ENCODE assay signal across 8 mouse cellular contexts in the genomic region with DNA sequence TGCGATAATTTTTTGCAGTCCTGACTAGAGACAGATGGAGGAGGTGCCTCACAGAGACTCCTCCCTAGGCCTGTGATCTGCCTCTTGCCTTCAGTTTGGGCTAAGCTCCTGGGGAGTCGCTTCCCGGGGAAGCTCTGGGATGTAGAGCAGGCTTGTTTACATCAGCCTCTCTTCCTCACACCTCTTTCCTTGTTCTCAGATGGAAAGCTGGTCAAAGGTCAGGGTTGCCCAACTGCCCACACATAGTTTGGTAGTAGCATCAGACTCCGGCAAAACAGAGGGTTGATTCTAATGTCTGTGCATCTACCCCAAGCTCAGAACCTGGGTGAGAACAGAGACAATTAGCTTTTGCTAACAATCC.
DNase-seq lines count a peak whose midpoint lies in the region; ATAC-seq and TF ChIP-seq lines count a peak whose summit lies in the region.

No protein-coding gene starts in this region.

- DNase-seq in liver, adult 2 months (ENCODE audit: extremely low read depth, low read depth, low spot score) = peak; percentile 31
- no peak for DNase-seq in liver
- peak; percentile 11 for DNase-seq in forebrain, embryonic 14.5 days (ENCODE audit: low spot score)
- DNase-seq in thymus, postnatal 25 days = no peak
- no peak for DNase-seq in left cerebral cortex, postnatal 14 days (ENCODE audit: low spot score in 2 of 2)

- H3K4me3 ChIP-seq in liver, adult 2 months (ENCODE audit: insufficient read depth, low read depth, low read length) = no peak overlapping the region
- H3K4me3 ChIP-seq in forebrain, embryonic 14.5 days (ENCODE audit: low read depth, low read length) = no peak overlapping the region
- H3K4me3 ChIP-seq in hindbrain, embryonic 16.5 days (ENCODE audit: low read length) = no peak overlapping the region
- no peak overlapping the region for H3K4me3 ChIP-seq in liver, embryonic 16.5 days (ENCODE audit: low read depth, low read length)
- H3K4me3 ChIP-seq in stomach, embryonic 16.5 days (replicated peaks; ENCODE audit: low read length) = no peak overlapping the region

- H3K9ac ChIP-seq in liver, adult 2 months (ENCODE audit: low read depth, low read length) = no peak overlapping the region
- no peak overlapping the region for H3K9ac ChIP-seq in forebrain, embryonic 14.5 days (ENCODE audit: low read length)
- no peak overlapping the region for H3K9ac ChIP-seq in hindbrain, embryonic 16.5 days (ENCODE audit: low read depth, low read length)
- H3K9ac ChIP-seq in liver, embryonic 16.5 days (ENCODE audit: low read depth, low read length) = no peak overlapping the region
- H3K9ac ChIP-seq in stomach, embryonic 16.5 days (ENCODE audit: low read length) = no peak overlapping the region

- TF ChIP-seq POLR2A in liver, adult 2 months (IDR thresholded peaks at IDR 0.05; ENCODE audit: extremely low read depth, insufficient read depth, low read length) = no peak

- no peaks in the 10 kb centered on the region for H3K9me3 ChIP-seq in forebrain, embryonic 14.5 days (replicated peaks; ENCODE audit: control insufficient read depth, low read length)
- H3K9me3 ChIP-seq in hindbrain, embryonic 16.5 days (ENCODE audit: control insufficient read depth, low read length) = no peaks in the 10 kb centered on the region
- H3K9me3 ChIP-seq in liver, embryonic 16.5 days (replicated peaks; ENCODE audit: control insufficient read depth, low read length) = no peaks in the 10 kb centered on the region
- H3K9me3 ChIP-seq in stomach, embryonic 16.5 days (replicated peaks; ENCODE audit: control insufficient read depth, low read length) = no peaks in the 10 kb centered on the region

- no peak overlapping the region for H3K27ac ChIP-seq in liver, adult 2 months (replicated peaks; ENCODE audit: insufficient read depth, low read depth, low read length)
- H3K27ac ChIP-seq in forebrain, embryonic 14.5 days (ENCODE audit: low read depth, low read length) = no peak overlapping the region
- H3K27ac ChIP-seq in hindbrain, embryonic 16.5 days (ENCODE audit: low read depth, low read length) = peak overlapping the region; percentile 26
- H3K27ac ChIP-seq in liver, embryonic 16.5 days (ENCODE audit: low read length) = no peak overlapping the region
- peak overlapping the region; percentile 95 for H3K27ac ChIP-seq in stomach, embryonic 16.5 days (ENCODE audit: low read length)

- H3K27me3 ChIP-seq in liver, adult 2 months (ENCODE audit: control insufficient read depth, insufficient read depth, low read length) = no peaks in the 10 kb centered on the region
- no peaks in the 10 kb centered on the region for H3K27me3 ChIP-seq in forebrain, embryonic 14.5 days (replicated peaks; ENCODE audit: control insufficient read depth, insufficient read depth, low read length)
- no peaks in the 10 kb centered on the region for H3K27me3 ChIP-seq in hindbrain, embryonic 16.5 days (replicated peaks; ENCODE audit: control insufficient read depth, insufficient read depth, low read length)
- H3K27me3 ChIP-seq in liver, embryonic 16.5 days (ENCODE audit: control insufficient read depth, insufficient read depth, low read depth, low read length) = no peaks in the 10 kb centered on the region
- H3K27me3 ChIP-seq in stomach, embryonic 16.5 days (ENCODE audit: control insufficient read depth, insufficient read depth, low read length) = no peaks in the 10 kb centered on the region

- no peaks in the 10 kb centered on the region for H3K36me3 ChIP-seq in liver, adult 2 months (ENCODE audit: control insufficient read depth, insufficient read depth, low read length)
- H3K36me3 ChIP-seq in forebrain, embryonic 14.5 days (ENCODE audit: control insufficient read depth, insufficient read depth, low read length) = no peaks in the 10 kb centered on the region
- no peaks in the 10 kb centered on the region for H3K36me3 ChIP-seq in hindbrain, embryonic 16.5 days (ENCODE audit: control insufficient read depth, insufficient read depth, low read length)
- H3K36me3 ChIP-seq in liver, embryonic 16.5 days (ENCODE audit: control insufficient read depth, insufficient read depth) = no peaks in the 10 kb centered on the region
- H3K36me3 ChIP-seq in stomach, embryonic 16.5 days (ENCODE audit: control insufficient read depth, insufficient read depth, low read length) = no peaks in the 10 kb centered on the region

- TF ChIP-seq CTCF in liver, adult 2 months (IDR thresholded peaks at IDR 0.05; ENCODE audit: low read depth, low read length) = no peak

- WGBS in liver, adult 2 months = 22% methylated on average over 4 of the region's 4 CpGs
- 19% methylated on average over 4 of the region's 4 CpGs for WGBS in forebrain, embryonic 14.5 days
- WGBS in hindbrain, embryonic 16.5 days = 16% methylated on average over 4 of the region's 4 CpGs
- 38% methylated on average over 4 of the region's 4 CpGs for WGBS in liver, embryonic 16.5 days (ENCODE audit: insufficient replicate concordance)
- WGBS in stomach, embryonic 16.5 days = 10% methylated on average over 4 of the region's 4 CpGs

- H3K4me2 ChIP-seq in forebrain, embryonic 14.5 days (ENCODE audit: low read length) = no peak overlapping the region
- no peak overlapping the region for H3K4me2 ChIP-seq in hindbrain, embryonic 16.5 days (ENCODE audit: low read length)
- no peak overlapping the region for H3K4me2 ChIP-seq in liver, embryonic 16.5 days (ENCODE audit: low read depth, low read length)
- H3K4me2 ChIP-seq in stomach, embryonic 16.5 days (ENCODE audit: low read depth, low read length) = peak overlapping the region; percentile 45

- no peaks in the 10 kb centered on the region; the same call in 1 of the 2 replicates for H3K4me1 ChIP-seq in liver, adult 2 months (ENCODE audit: control insufficient read depth, insufficient read depth, low read length)
- peaks cover 14% of the 10 kb centered on the region for H3K4me1 ChIP-seq in forebrain, embryonic 14.5 days (ENCODE audit: control insufficient read depth, insufficient read depth, low read length)
- H3K4me1 ChIP-seq in hindbrain, embryonic 16.5 days (ENCODE audit: control insufficient read depth, insufficient read depth, low read depth, low read length) = peaks cover 12% of the 10 kb centered on the region
- H3K4me1 ChIP-seq in liver, embryonic 16.5 days (ENCODE audit: control insufficient read depth, low read depth, low read length) = no peaks in the 10 kb centered on the region; the same call in 1 of the 2 replicates
- peaks cover 24% of the 10 kb centered on the region for H3K4me1 ChIP-seq in stomach, embryonic 16.5 days (ENCODE audit: control insufficient read depth, insufficient read depth, low read length)

- intact Hi-C loops in left cerebral cortex, postnatal 14 days (cut with DNase I) = loop anchor here (5.0 kb wide), 1 partner anchor 83 kb away; the partner anchor contains the start of gene Bcl2

- H3K79me2 ChIP-seq in liver, adult 2 months (ENCODE audit: control insufficient read depth, insufficient read depth, low read length) = no peaks in the 10 kb centered on the region

- peak; percentile 53; the same call in 1 of the 2 replicates for ATAC-seq in forebrain, embryonic 14.5 days
- peak; percentile 32; the same call in 1 of the 2 replicates for ATAC-seq in hindbrain, embryonic 16.5 days
- ATAC-seq in liver, embryonic 16.5 days (ENCODE audit: low read depth) = 0 out of 2 replicates have a peak, but pooled peaks have one; percentile 7
- peak; percentile 70; the same call in 1 of the 2 replicates for ATAC-seq in stomach, embryonic 16.5 days (ENCODE audit: insufficient read depth, low FRiP score)

Comparison
In these comparisons a context has a peak if more than half of its experiments do, and no peak if none do; other contexts are left out.
1. DNase-seq: peak in liver, adult 2 months (single experiment) and forebrain, embryonic 14.5 days (single experiment); none in liver (single experiment), thymus, postnatal 25 days (single experiment) and left cerebral cortex, postnatal 14 days (0 of 2).
2. H3K27ac ChIP-seq: peak in hindbrain, embryonic 16.5 days (single experiment) and stomach, embryonic 16.5 days (single experiment); none in liver, adult 2 months (single experiment), forebrain, embryonic 14.5 days (single experiment) and liver, embryonic 16.5 days (single experiment).
3. ATAC-seq: peak in every context shown above with its lines; median percentile 70 in stomach, embryonic 16.5 days; 53 in forebrain, embryonic 14.5 days; 32 in hindbrain, embryonic 16.5 days; 7 in liver, embryonic 16.5 days.